Mouse (Mus musculus): ENCODE data around the gene Samm50.

DNA sequence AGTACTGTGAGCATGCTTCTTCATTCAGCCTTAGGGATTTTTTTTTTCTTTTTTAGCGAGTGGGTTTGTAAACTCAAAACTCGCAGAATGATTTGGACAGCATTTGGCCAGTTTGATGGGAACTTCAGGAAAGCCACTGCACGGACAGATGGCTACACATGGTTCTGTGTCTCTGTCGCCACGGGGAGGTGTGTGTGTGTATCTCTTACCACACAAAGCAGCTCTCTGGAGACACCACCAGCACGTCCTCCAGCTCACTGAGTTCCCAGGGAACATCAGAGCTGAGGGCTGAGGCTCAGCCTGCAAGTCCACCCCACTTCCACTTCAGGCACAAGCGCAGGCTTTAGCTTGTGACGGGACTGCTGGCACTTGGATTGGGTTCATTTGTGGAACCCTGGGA is 62.3 kb downstream of the Samm50 start:
- TF ChIP-seq POLR2A (IDR thresholded peaks at IDR 0.05; ENCODE audit: borderline replicate concordance, extremely low read depth, low read depth, low read length) (no peak), CTCF (IDR thresholded peaks at IDR 0.05; ENCODE audit: insufficient read depth, low read length) (no peak)

All from lung, adult 2 months (tissue).